Mouse (Mus musculus) midbrain, embryonic 14.5 days (tissue): Measurements from ENCODE around the gene Ndst2. TPM values are rescaled to one million over a fixed set of nuclear protein-coding genes. Genes with fewer than 3 reads are reported as not detected.

Source experiments
- ATAC-seq: fragments of 200-750 bp; cut with Nextera tagmentation; 2 replicates; pipeline ENCODE4 v1.8.0; 2017; ENCODE audit warnings: moderate number of reproducible peaks, moderate library complexity; ENCODE audit not compliant: low FRiP score, low TSS enrichment
- DNase-seq: peaks from one replicate; pipeline ENCODE4 v3.0.0-alpha.2; 2015
- H3K27ac ChIP-seq: fragments of 300-500 bp; sonication (generic); replicated peaks from 2 replicates; pipeline ENCODE4 v1.5.1; 2014; ENCODE audit warnings: mild to moderate bottlenecking, low read depth, low read length, moderate library complexity
- H3K27me3 ChIP-seq: fragments of 300-500 bp; sonication (generic); 2 replicates; pipeline ENCODE4 v1.6.1; 2014; ENCODE audit warnings: low read length, control low read depth, mixed read lengths; ENCODE audit not compliant: control insufficient read depth, insufficient read depth
- H3K36me3 ChIP-seq: fragments of 300-500 bp; sonication (generic); 2 replicates; pipeline ENCODE4 v1.6.1; 2014; ENCODE audit warnings: low read length, control low read depth; ENCODE audit not compliant: control insufficient read depth, insufficient read depth
- H3K4me1 ChIP-seq: fragments of 300-500 bp; sonication (generic); 2 replicates; pipeline ENCODE4 v1.6.1; 2014; ENCODE audit warnings: mild to moderate bottlenecking, antibody characterized with exemption, low read length, control low read depth; ENCODE audit not compliant: control insufficient read depth, insufficient read depth
- H3K4me2 ChIP-seq: fragments of 300-500 bp; sonication (generic); 2 replicates; pipeline ENCODE4 v1.6.1; 2014; ENCODE audit warnings: mild to moderate bottlenecking, low read length, moderate library complexity
- H3K4me3 ChIP-seq: fragments of 300-500 bp; sonication (generic); replicated peaks from 2 replicates; pipeline ENCODE4 v1.5.1; 2014; ENCODE audit warnings: low read depth, low read length
- H3K9ac ChIP-seq: fragments of 300-500 bp; sonication (generic); replicated peaks from 2 replicates; pipeline ENCODE4 v1.6.1; 2014; ENCODE audit warnings: mild to moderate bottlenecking, low read length, moderate library complexity
- H3K9me3 ChIP-seq: fragments of 300-500 bp; sonication (generic); 2 replicates; pipeline ENCODE4 v1.6.1; 2016; ENCODE audit warnings: low read length, control low read depth, mixed read lengths; ENCODE audit not compliant: control insufficient read depth
- WGBS: fragments of 180-500 bp; shearing (Covaris S2); extraction: QIAGEN DNeasy Blood & Tissue Kit; methylation state at CpG from one replicate; pipeline ENCODE4 v1.1.7; 2014; 5-methylcytosine and 5-hydroxymethylcytosine counted together
- polyA plus RNA-seq: library from polyadenylated mRNA; unstranded; fragments of >200 nt; fragmentation: Nextera tagmentation; extraction: Ambion mirVana; gene quantifications from 2 replicates; pipeline ENCODE4 v1.2.1, GENCODE M21; 2014

Gene Ndst2
- polyA plus RNA-seq, 1 experiment from 2014 or later, result 20.5 TPM

DNA sequence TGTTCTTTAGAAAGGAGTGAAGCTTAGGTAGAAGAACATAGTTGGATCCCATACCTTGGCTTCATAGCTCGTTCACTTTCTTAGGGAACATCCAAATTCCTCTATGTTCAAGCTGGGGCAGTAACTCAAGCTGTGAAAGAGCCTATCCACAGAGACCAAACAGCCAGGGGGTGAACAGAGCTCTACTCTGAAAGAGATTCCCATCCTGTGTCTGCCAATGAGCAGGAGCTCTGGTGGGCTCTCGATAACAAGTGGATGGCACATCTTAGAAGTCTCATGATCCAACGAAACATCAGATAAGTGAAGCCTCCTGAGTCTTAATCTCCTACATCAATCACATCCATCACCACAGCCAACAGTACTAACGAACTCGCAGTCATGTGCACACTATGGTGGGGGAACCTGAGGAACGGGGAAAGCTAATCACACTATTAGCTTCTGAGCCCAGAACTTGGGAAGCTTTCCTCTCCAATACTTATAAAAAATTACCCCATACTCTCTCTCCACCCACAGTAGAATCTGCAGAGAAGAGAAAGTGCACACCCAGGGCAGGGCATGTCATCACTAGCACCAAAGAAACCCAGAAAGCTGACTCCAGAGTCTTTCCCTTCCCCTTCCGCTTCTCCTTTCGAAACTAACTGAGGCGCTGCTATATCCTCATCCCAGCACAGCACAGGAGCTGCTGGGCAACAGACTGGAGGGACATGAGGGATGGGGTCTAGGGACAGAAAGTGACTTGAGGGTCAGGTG, 3.3 kb downstream of the Ndst2 start:
- H3K4me1 ChIP-seq, result peaks cover 7% of the 10 kb centered on the region
- H3K9ac ChIP-seq, result no peak overlapping the region
- no peak overlapping the region for H3K27ac ChIP-seq
- 94% methylated on average over 9 of the region's 9 CpGs for WGBS
- H3K9me3 ChIP-seq, result no peaks in the 10 kb centered on the region
- no peak overlapping the region for H3K4me2 ChIP-seq
- H3K27me3 ChIP-seq, result no peaks in the 10 kb centered on the region
- DNase-seq, result no peak
- ATAC-seq, result no peak
- peaks cover 46% of the 10 kb centered on the region for H3K36me3 ChIP-seq
- no peak overlapping the region for H3K4me3 ChIP-seq

DNA sequence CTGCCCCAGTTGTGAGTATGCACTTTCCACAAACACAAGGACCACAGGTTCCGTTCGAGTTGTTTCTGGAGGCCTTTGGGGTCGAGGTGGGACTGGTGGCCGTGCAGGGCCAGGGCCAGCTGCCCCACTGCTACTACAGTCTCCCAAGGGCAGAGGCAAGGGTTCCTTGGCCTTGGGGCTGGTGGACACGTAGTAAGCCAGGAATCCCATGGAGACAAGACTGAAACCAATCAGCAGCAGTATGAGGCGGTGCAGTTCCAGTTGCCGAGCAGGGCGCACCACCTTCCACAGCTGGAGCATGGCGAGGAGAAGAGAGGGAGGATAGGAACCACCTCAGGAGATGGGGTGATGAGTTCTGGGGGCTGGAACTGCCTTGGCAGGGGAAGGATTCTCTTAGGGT, 4.5 kb downstream of the Ndst2 start:
- H3K9ac ChIP-seq, result no peak overlapping the region

DNA sequence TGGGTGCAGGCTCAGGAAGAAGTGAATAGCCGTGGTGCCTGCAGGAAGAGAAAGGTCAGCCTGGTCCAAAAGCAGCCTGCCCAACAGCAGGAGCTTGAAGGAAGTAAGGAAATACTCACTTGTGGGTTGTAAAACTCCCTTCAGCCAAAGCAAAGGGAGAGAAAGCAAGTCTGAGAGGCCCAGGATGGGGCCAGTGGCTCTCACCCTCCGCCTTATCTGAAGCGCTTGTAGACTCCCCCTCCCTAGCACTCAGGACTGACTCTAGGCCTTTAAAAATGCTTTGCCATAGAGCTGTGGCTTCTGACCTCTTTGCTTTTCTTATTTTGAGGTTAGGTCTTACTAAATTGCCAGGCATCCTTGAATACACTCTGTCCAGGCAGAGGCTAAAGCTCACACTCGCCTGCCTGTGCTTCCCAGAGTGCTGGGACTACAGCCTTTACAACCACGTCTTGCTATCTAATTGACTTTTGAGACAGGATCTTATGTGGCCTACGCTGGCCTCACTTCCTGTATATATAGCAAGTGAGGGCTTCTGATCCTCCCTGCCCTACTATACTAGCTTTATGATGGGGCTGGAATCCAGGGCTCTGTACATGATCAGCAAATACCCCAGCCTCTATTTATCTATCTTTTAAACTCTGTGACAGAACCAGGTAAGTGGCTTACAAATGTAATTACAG, 8.6 kb downstream of the Ndst2 start:
- WGBS, result 90% methylated on average over 6 of the region's 6 CpGs
- DNase-seq (no peak), ATAC-seq (no peak)
- Histone ChIP-seq H3K9ac (no peak overlapping the region), H3K9me3 (no peaks in the 10 kb centered on the region), H3K27ac (no peak overlapping the region), H3K36me3 (peaks cover 93% of the 10 kb centered on the region), H3K4me3 (no peak overlapping the region), H3K4me1 (no peaks in the 10 kb centered on the region), H3K27me3 (no peaks in the 10 kb centered on the region), H3K4me2 (no peak overlapping the region)

More for the DNA sequence above, 4.5 kb downstream of the Ndst2 start:
- Histone ChIP-seq H3K27me3 (no peaks in the 10 kb centered on the region), H3K36me3 (peaks cover 53% of the 10 kb centered on the region), H3K4me2 (no peak overlapping the region), H3K4me3 (no peak overlapping the region), H3K9me3 (no peaks in the 10 kb centered on the region), H3K27ac (no peak overlapping the region), H3K4me1 (peaks cover 7% of the 10 kb centered on the region)
- no peak for ATAC-seq
- WGBS, result 93% methylated on average over 9 of the region's 9 CpGs
- no peak for DNase-seq

DNA sequence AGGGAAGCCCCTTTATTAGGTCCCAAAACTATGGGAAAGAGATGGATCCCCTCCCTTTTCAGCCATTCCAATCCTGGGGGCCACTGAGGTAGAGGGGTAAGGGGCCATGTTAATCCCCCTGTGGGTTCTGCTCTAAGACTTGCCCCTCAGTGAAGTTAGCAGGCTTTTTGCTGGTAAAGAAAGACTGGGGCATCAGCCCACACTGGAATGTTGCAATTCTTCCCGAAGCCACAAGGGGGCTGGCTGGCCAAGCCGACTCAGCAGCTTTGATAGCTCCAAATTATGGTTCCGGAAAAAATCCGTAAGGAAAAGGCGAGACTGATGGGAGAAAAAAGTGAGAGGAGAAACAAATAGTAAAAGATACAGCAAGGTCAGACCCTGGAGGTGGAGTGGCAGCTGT, 10.3 kb downstream of the Ndst2 start:
- H3K9ac ChIP-seq, result no peak overlapping the region
- no peaks in the 10 kb centered on the region for H3K4me1 ChIP-seq
- DNase-seq, result peak; percentile 87
- H3K36me3 ChIP-seq, result peaks cover 96% of the 10 kb centered on the region
- no peaks in the 10 kb centered on the region for H3K9me3 ChIP-seq
- H3K27ac ChIP-seq, result no peak overlapping the region
- H3K27me3 ChIP-seq, result no peaks in the 10 kb centered on the region
- no peak overlapping the region for H3K4me3 ChIP-seq
- 29% methylated on average over 5 of the region's 5 CpGs for WGBS
- ATAC-seq, result peak; percentile 8; the same call in 1 of the 2 replicates
- no peak overlapping the region for H3K4me2 ChIP-seq

DNA sequence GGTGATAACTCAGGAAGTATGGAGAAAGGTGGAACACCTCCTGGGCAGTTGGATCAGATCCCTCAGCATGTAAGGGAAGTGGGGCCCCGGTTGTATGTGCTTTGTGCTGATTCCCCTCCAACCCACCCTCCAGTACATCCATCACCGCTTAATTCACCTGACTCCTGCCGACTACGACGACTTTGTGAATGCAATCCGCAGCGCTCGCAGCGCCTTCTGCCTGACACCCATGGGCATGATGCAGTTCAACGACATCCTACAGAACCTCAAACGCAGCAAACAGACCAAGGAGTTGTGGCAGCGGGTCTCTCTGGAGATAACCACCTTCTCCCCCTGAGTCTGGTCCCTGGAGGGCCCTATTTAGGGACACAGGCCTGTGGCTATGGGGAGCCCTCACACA, 11.4 kb downstream of the Ndst2 start:
- DNase-seq, result no peak
- Histone ChIP-seq H3K9me3 (no peaks in the 10 kb centered on the region), H3K36me3 (peaks cover 96% of the 10 kb centered on the region), H3K4me3 (no peak overlapping the region), H3K4me2 (no peak overlapping the region), H3K27me3 (no peaks in the 10 kb centered on the region), H3K9ac (no peak overlapping the region), H3K27ac (no peak overlapping the region), H3K4me1 (no peaks in the 10 kb centered on the region)
- WGBS, result 93% methylated on average over 12 of the region's 12 CpGs
- no peak for ATAC-seq

DNA sequence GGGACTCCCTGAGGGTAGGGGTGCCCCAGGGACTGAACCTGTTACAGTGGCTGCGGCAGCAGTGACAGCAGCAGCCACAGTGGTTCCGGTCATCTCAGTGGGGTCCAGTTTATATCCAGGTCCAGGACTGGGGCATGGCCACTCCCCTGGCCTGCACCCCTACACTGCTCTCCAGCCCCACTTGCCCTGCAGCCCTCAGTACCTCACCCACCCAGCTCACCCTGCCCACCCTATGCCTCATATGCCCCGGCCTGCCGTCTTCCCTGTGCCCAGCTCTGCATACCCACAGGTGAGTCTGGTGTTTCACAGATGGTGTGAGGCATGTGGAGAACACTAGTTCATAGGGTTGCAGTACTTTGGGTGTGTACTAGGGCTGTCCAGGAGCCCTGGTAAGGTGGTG, 13.0 kb downstream of the Ndst2 start:
- H3K4me2 ChIP-seq, result no peak overlapping the region
- no peaks in the 10 kb centered on the region for H3K27me3 ChIP-seq
- no peak for ATAC-seq
- H3K36me3 ChIP-seq, result peaks cover 96% of the 10 kb centered on the region
- WGBS, result 90% methylated on average over 4 of the region's 4 CpGs
- no peaks in the 10 kb centered on the region for H3K9me3 ChIP-seq
- no peak for DNase-seq
- no peak overlapping the region for H3K27ac ChIP-seq
- H3K4me3 ChIP-seq, result no peak overlapping the region
- no peaks in the 10 kb centered on the region for H3K4me1 ChIP-seq
- H3K9ac ChIP-seq, result no peak overlapping the region

DNA sequence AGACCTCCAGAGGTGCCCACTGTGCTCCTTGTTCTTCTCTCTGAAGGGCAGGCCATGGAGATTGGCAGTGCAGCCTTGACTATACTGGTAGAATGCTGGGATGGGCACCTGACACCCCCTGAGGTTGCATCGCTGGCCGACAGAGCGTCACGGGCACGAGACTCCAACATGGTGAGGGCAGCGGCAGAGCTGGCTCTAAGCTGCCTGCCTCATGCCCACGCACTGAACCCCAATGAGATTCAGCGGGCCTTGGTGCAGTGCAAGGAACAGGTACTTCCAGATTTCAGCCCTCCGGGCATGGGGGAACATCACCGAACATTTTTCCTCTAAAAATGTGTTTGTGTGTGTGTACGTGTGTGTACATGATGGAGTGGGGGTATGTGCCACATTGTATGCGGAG, 14.6 kb downstream of the Ndst2 start:
- WGBS, result 98% methylated on average over 12 of the region's 12 CpGs

DNA sequence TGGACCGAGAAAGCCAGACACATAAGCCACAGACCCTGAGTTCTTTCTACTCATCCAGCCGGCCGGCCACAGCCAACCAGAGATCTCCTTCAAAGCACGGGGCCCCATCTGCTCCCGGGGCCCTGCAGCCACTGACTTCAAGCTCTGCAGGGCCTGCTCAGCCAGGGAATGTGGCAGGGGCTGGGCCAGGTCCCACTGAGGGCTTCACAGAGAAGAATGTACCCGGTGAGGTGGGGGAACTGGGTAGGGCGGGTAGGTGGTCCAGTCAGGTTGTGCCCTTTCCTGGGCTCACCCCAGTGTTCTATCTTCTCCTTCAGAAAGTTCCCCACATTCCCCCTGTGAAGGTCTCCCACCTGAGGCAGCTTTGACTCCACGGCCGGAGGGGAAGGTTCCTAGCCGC, 15.9 kb downstream of the Ndst2 start:
- WGBS, result 87% methylated on average over 10 of the region's 10 CpGs
- DNase-seq, result no peak
- no peak overlapping the region for H3K9ac ChIP-seq
- no peak overlapping the region for H3K4me3 ChIP-seq
- peaks cover 100% of the 10 kb centered on the region for H3K36me3 ChIP-seq
- H3K4me1 ChIP-seq, result no peaks in the 10 kb centered on the region
- H3K4me2 ChIP-seq, result no peak overlapping the region
- H3K27me3 ChIP-seq, result no peaks in the 10 kb centered on the region
- H3K9me3 ChIP-seq, result no peaks in the 10 kb centered on the region
- ATAC-seq, result no peak
- no peak overlapping the region for H3K27ac ChIP-seq

More for the DNA sequence above, 14.6 kb downstream of the Ndst2 start:
- no peaks in the 10 kb centered on the region for H3K4me1 ChIP-seq
- no peak overlapping the region for H3K9ac ChIP-seq
- H3K9me3 ChIP-seq, result no peaks in the 10 kb centered on the region
- H3K36me3 ChIP-seq, result peaks cover 99% of the 10 kb centered on the region
- ATAC-seq (no peak), DNase-seq (no peak)
- no peak overlapping the region for H3K27ac ChIP-seq
- no peak overlapping the region for H3K4me2 ChIP-seq
- no peaks in the 10 kb centered on the region for H3K27me3 ChIP-seq
- H3K4me3 ChIP-seq, result no peak overlapping the region

DNA sequence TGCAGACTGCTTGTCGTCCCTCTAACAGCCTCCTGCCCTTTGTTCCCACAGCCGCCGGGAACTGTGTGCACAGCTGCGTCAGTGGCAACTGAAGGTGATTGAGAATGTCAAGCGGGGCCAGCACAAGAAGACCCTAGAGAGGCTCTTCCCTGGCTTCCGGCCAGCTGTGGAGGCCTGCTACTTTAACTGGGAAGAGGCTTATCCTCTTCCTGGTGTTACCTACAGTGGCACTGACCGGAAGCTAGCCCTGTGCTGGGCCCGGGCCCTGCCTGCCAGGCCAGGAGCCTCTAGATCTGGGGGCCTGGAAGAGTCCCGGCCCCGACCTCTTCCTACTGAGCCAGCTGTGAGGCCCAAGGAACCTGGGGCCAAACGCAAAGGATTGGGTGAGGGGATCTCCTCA, 20.5 kb downstream of the Ndst2 start:
- Histone ChIP-seq H3K36me3 (peaks cover 88% of the 10 kb centered on the region), H3K4me2 (no peak overlapping the region), H3K4me1 (peaks cover 9% of the 10 kb centered on the region), H3K27ac (no peak overlapping the region), H3K4me3 (no peak overlapping the region), H3K9ac (no peak overlapping the region), H3K27me3 (no peaks in the 10 kb centered on the region), H3K9me3 (no peaks in the 10 kb centered on the region)
- 78% methylated on average over 11 of the region's 11 CpGs for WGBS
- ATAC-seq (no peak), DNase-seq (no peak)
